In genomic region chr7:140900220-140900619, GRCm38 (mm10) we compare ENCODE assay signal across 11 mouse cellular contexts. TPM values are rescaled to one million over a fixed set of nuclear protein-coding genes. Genes with fewer than 3 reads are reported as not detected.
DNase-seq lines count a peak whose midpoint lies in the region; ATAC-seq lines count a peak whose summit lies in the region.
"Had no signal": no experiment of that assay in that cellular context is flagged by ENCODE, and none has a peak within 500 bp of the region (broad histone marks: within the 10 kb centered on the region; RNA-seq: fewer than 3 reads in every experiment).

Cox8b (minus strand) TSS chr7:140900446.

- no peaks in the 10 kb centered on the region for H3K27me3 ChIP-seq in intestine, embryonic 15.5 days (replicated peaks)
- H3K27me3 ChIP-seq: stomach, embryonic 15.5 days had no signal

- intact Hi-C loops in heart, postnatal 10 days (cut with DNase I) = no loop called here

- no peak within 1 kb of the TSS for H3K27ac ChIP-seq in intestine, embryonic 15.5 days
- H3K27ac ChIP-seq: left cerebral cortex, adult 2 months; stomach, embryonic 15.5 days had no signal

- 69% methylated on average over 10 of the region's 10 CpGs for WGBS in intestine, embryonic 15.5 days

- H3K9me3 ChIP-seq in intestine, embryonic 15.5 days = no peaks in the 10 kb centered on the region
- H3K9me3 ChIP-seq: stomach, embryonic 15.5 days had no signal

- DNase-seq in adipocyte (ENCODE audit: low spot score) = peak; percentile 29
- DNase-seq in adrenal gland, postnatal 10 days = peak; percentile 69
- DNase-seq in gastrocnemius, postnatal 4 days (ENCODE audit: low spot score in 2 of 2) = peak in 1 of 2 experiments; percentile 40
- DNase-seq in heart, postnatal 10 days = peak; percentile 78 to 81
- no peak for DNase-seq in cerebellum, adult 9-10 months
- DNase-seq: cerebellum, adult 18-20 months had no signal

- no peak within 1 kb of the TSS for H3K4me2 ChIP-seq in intestine, embryonic 15.5 days (replicated peaks)
- H3K4me2 ChIP-seq: stomach, embryonic 15.5 days had no signal

- peaks cover 18% of the 10 kb centered on the region for H3K36me3 ChIP-seq in intestine, embryonic 15.5 days

- ATAC-seq in megakaryocyte, adult 5-6 weeks (ENCODE audit: poor library complexity, severe bottlenecking) = no peak
- ATAC-seq in intestine, embryonic 15.5 days = no peak

- H3K9ac ChIP-seq in intestine, embryonic 15.5 days = no peak within 1 kb of the TSS
- H3K9ac ChIP-seq: stomach, embryonic 15.5 days had no signal

- no peaks in the 10 kb centered on the region for H3K4me1 ChIP-seq in intestine, embryonic 15.5 days (replicated peaks)
- H3K4me1 ChIP-seq: stomach, embryonic 15.5 days had no signal

- no peak within 1 kb of the TSS for H3K4me3 ChIP-seq in intestine, embryonic 15.5 days (replicated peaks)
- H3K4me3 ChIP-seq: left cerebral cortex, adult 2 months; stomach, embryonic 15.5 days had no signal

RNA-seq across cellular contexts. Expression of gene Cox8b, which starts in this region (rescaled TPM):
- 1,000 to 10,000 TPM; 2,860 to 2,972 TPM for total RNA-seq in adrenal gland, postnatal 10 days (2021)
- 100 to 1,000 TPM; 754 to 792 TPM for total RNA-seq in gastrocnemius, postnatal 4 days (2021)
- 1,000 to 10,000 TPM; 1,771 to 1,883 TPM for total RNA-seq in heart, postnatal 10 days (2021)
- not detected in 2 replicates for total RNA-seq in megakaryocyte, adult 5-6 weeks (2015)
- not detected in 2 replicates for total RNA-seq in megakaryocyte, adult 5-6 weeks (2017)
- polyA plus RNA-seq in intestine, embryonic 15.5 days (2015; fragmentation: Nextera tagmentation; extraction: Ambion mirVana) = not detected in 2 replicates
- polyA plus RNA-seq: kidney, embryonic 14.5 days had no signal

Comparison
In these comparisons a context has a peak if more than half of its experiments do, and no peak if none do; other contexts are left out.
1. RNA of gene Cox8b (total RNA-seq): 2,860 to 2,972 TPM in adrenal gland, postnatal 10 days, 1,771 to 1,883 TPM in heart, postnatal 10 days and 754 to 792 TPM in gastrocnemius, postnatal 4 days; not detected in megakaryocyte, adult 5-6 weeks; every median in the first group is over 100 times any median in the second.